Mouse (Mus musculus) yolk sac, embryonic 10.5 days (tissue): ENCODE measurements around the gene Arf5.
A peak's percentile ranks its signal among the peaks of the same experiment; 100 is the strongest.

Experiments
- DNase-seq: peaks from one replicate; pipeline ENCODE4 v3.0.0-alpha.2; 2017; ENCODE audit warnings: low spot score

Arf5 gene

GRCm38 (mm10) chr6:28428290-28428689 lies 4.9 kb downstream of the Arf5 start, which contains the start of gene Gcc1:
TSS of gene Gcc1 (minus strand) at chr6:28428390.
- DNase-seq, result no peak

GRCm38 (mm10) chr6:28429870-28430269 lies 6.5 kb downstream of the Arf5 start:
- DNase-seq, result no peak

- DNase-seq, result peak; percentile 71
Measured at GRCm38 (mm10) chr6:28430795-28431537, 7.6 kb downstream of the Arf5 start.

GRCm38 (mm10) chr6:28431538-28431855 lies 8.1 kb downstream of the Arf5 start:
- DNase-seq, result no peak

GRCm38 (mm10) chr6:28447937-28448336 lies 24.6 kb downstream of the Arf5 start:
- no peak for DNase-seq

- no peak for DNase-seq
Measured at GRCm38 (mm10) chr6:28449253-28449652, 25.9 kb downstream of the Arf5 start, which contains the start of gene Pax4. TSS of gene Pax4 (minus strand) at chr6:28449353.

GRCm38 (mm10) chr6:28450481-28450880 lies 27.1 kb downstream of the Arf5 start:
- no peak for DNase-seq

GRCm38 (mm10) chr6:28450977-28451376 lies 27.6 kb downstream of the Arf5 start:
- DNase-seq, result no peak

GRCm38 (mm10) chr6:28459221-28459668 lies 35.9 kb downstream of the Arf5 start:
- peak; percentile 36 for DNase-seq

GRCm38 (mm10) chr6:28460534-28460933 lies 37.2 kb downstream of the Arf5 start:
- peak; percentile 33 for DNase-seq

- no peak for DNase-seq
Measured at GRCm38 (mm10) chr6:28464630-28465029, 41.3 kb downstream of the Arf5 start.

GRCm38 (mm10) chr6:28470017-28470602 lies 46.8 kb downstream of the Arf5 start:
- DNase-seq, result no peak

- no peak for DNase-seq
Measured at GRCm38 (mm10) chr6:28470621-28471020, 47.3 kb downstream of the Arf5 start.

GRCm38 (mm10) chr6:28471284-28472035 lies 48.1 kb downstream of the Arf5 start:
- no peak for DNase-seq

GRCm38 (mm10) chr6:28474211-28474610 lies 50.9 kb downstream of the Arf5 start:
- DNase-seq, result no peak

GRCm38 (mm10) chr6:28474839-28475238 lies 51.5 kb downstream of the Arf5 start, which contains the start of gene Snd1:
TSS of gene Snd1 (plus strand) at chr6:28475139.
- DNase-seq, result no peak
